ENCODE assay signal across 16 mouse cellular contexts in genomic region chr6:113879366-113879765, GRCm38 (mm10).
DNase-seq lines count a peak whose midpoint lies in the region; ATAC-seq and TF ChIP-seq lines count a peak whose summit lies in the region.
"Had no signal": no experiment of that assay in that cellular context is flagged by ENCODE, and none has a peak within 500 bp of the region (broad histone marks: within the 10 kb centered on the region; RNA-seq: fewer than 3 reads in every experiment).

No protein-coding gene starts in this region.

- no peak overlapping the region for H3K9ac ChIP-seq in forebrain, postnatal 0 days
- no peak overlapping the region for H3K9ac ChIP-seq in forebrain, embryonic 16.5 days (replicated peaks; ENCODE audit: low read depth, low read length)
- H3K9ac ChIP-seq: embryonic facial prominence, embryonic 12.5 days; forebrain, embryonic 13.5 days; forebrain, embryonic 15.5 days had no signal

- no peak overlapping the region for H3K4me2 ChIP-seq in forebrain, postnatal 0 days (ENCODE audit: low read depth)
- no peak overlapping the region for H3K4me2 ChIP-seq in forebrain, embryonic 16.5 days (ENCODE audit: low read length)
- H3K4me2 ChIP-seq: embryonic facial prominence, embryonic 12.5 days; forebrain, embryonic 13.5 days; forebrain, embryonic 15.5 days had no signal

- no peaks in the 10 kb centered on the region for H3K4me1 ChIP-seq in forebrain, postnatal 0 days (ENCODE audit: insufficient read depth)
- peaks cover 4% of the 10 kb centered on the region; the same call in 1 of the 2 replicates for H3K4me1 ChIP-seq in forebrain, embryonic 16.5 days (replicated peaks; ENCODE audit: control insufficient read depth, insufficient read depth, low read length)
- H3K4me1 ChIP-seq in heart, embryonic 10.5 days: peaks cover 4% of the 10 kb centered on the region; the same call in 1 of the 2 replicates
- H3K4me1 ChIP-seq: embryonic facial prominence, embryonic 10.5 days; embryonic facial prominence, embryonic 12.5 days had no signal

- no peak for TF ChIP-seq CTCF in forebrain, postnatal 0 days (IDR thresholded peaks at IDR 0.05; ENCODE audit: low read depth)
- TF ChIP-seq CTCF in layer of hippocampus, adult 2 months (conservative IDR thresholded peaks at IDR 0.05): no peak

- H3K27ac ChIP-seq in forebrain, postnatal 0 days (ENCODE audit: low read depth, low read length): no peak overlapping the region
- no peak overlapping the region for H3K27ac ChIP-seq in forebrain, embryonic 16.5 days (ENCODE audit: low read length)
- H3K27ac ChIP-seq in layer of hippocampus, adult 2 months: peak overlapping the region; percentile 36
- no peak overlapping the region for H3K27ac ChIP-seq in heart, embryonic 10.5 days
- H3K27ac ChIP-seq: embryonic facial prominence, embryonic 10.5 days; embryonic facial prominence, embryonic 12.5 days; forebrain, embryonic 13.5 days; forebrain, embryonic 15.5 days had no signal

- no peak overlapping the region for H3K4me3 ChIP-seq in forebrain, postnatal 0 days (ENCODE audit: low read depth, low read length)
- no peak overlapping the region for H3K4me3 ChIP-seq in forebrain, embryonic 16.5 days (replicated peaks; ENCODE audit: low read length)
- H3K4me3 ChIP-seq in layer of hippocampus, adult 2 months: no peak overlapping the region
- no peak overlapping the region for H3K4me3 ChIP-seq in heart, embryonic 10.5 days
- H3K4me3 ChIP-seq: embryonic facial prominence, embryonic 10.5 days; embryonic facial prominence, embryonic 12.5 days; forebrain, embryonic 13.5 days; forebrain, embryonic 15.5 days had no signal

- no peaks in the 10 kb centered on the region for H3K9me3 ChIP-seq in forebrain, postnatal 0 days (ENCODE audit: low read length)
- H3K9me3 ChIP-seq in forebrain, embryonic 16.5 days (ENCODE audit: control insufficient read depth, low read length): no peaks in the 10 kb centered on the region
- H3K9me3 ChIP-seq in heart, embryonic 10.5 days: no peaks in the 10 kb centered on the region
- H3K9me3 ChIP-seq: embryonic facial prominence, embryonic 10.5 days; embryonic facial prominence, embryonic 12.5 days; forebrain, embryonic 13.5 days; forebrain, embryonic 15.5 days had no signal

- peak; percentile 21; the same call in 1 of the 2 replicates for ATAC-seq in forebrain, postnatal 0 days
- ATAC-seq in forebrain, embryonic 16.5 days: no peak; the same call in 1 of the 2 replicates
- ATAC-seq: forebrain, embryonic 13.5 days; forebrain, embryonic 15.5 days had no signal

- WGBS in forebrain, postnatal 0 days: 60% methylated on average over 3 of the region's 3 CpGs
- WGBS in forebrain, embryonic 16.5 days: 59% methylated on average over 3 of the region's 3 CpGs
- WGBS in heart, embryonic 10.5 days: 55% methylated on average over 3 of the region's 3 CpGs

- DNase-seq in forebrain, postnatal 0 days: no peak
- DNase-seq in layer of hippocampus, adult 2 months (ENCODE audit: low spot score in 2 of 2): no peak
- no peak for DNase-seq in layer of hippocampus, adult 8-10 months (ENCODE audit: low spot score in 2 of 2)
- peak; percentile 59 for DNase-seq in brain, adult 2 months (ENCODE audit: low read depth, low spot score)
- no peak for DNase-seq in heart, embryonic 10.5 days (ENCODE audit: low spot score)
- DNase-seq: adrenal gland, adult 2 months; adrenal gland, postnatal 10 days; adrenal gland, postnatal 25 days; cerebellum, adult 11-12 months; cerebellum, adult 8-10 months; cerebellum, postnatal 10 days had no signal

- H3K27me3 ChIP-seq in forebrain, postnatal 0 days (ENCODE audit: insufficient read depth, low read length): no peaks in the 10 kb centered on the region
- H3K27me3 ChIP-seq in forebrain, embryonic 16.5 days (replicated peaks; ENCODE audit: control insufficient read depth, insufficient read depth, low read length): no peaks in the 10 kb centered on the region
- peaks cover 44% of the 10 kb centered on the region for H3K27me3 ChIP-seq in heart, embryonic 10.5 days (ENCODE audit: insufficient read depth, poor library complexity, severe bottlenecking)
- H3K27me3 ChIP-seq: embryonic facial prominence, embryonic 12.5 days; forebrain, embryonic 13.5 days; forebrain, embryonic 15.5 days had no signal

- H3K36me3 ChIP-seq in forebrain, postnatal 0 days (ENCODE audit: insufficient read depth): no peaks in the 10 kb centered on the region; the same call in 1 of the 2 replicates
- H3K36me3 ChIP-seq in forebrain, embryonic 16.5 days (ENCODE audit: control insufficient read depth, insufficient read depth): no peaks in the 10 kb centered on the region
- H3K36me3 ChIP-seq in heart, embryonic 10.5 days: no peaks in the 10 kb centered on the region
- H3K36me3 ChIP-seq: embryonic facial prominence, embryonic 10.5 days; embryonic facial prominence, embryonic 12.5 days; forebrain, embryonic 15.5 days had no signal
